Mouse (Mus musculus) adrenal gland, postnatal 36 days (tissue): Measurements from ENCODE around the gene Plekhg2. TPM values are rescaled to one million over a fixed set of nuclear protein-coding genes. Genes with fewer than 3 reads are reported as not detected.

Source experiments
- DNase-seq, 2 experiments: peaks; one replicate each; pipeline ENCODE4 v3.0.0; 2021; ENCODE audit warnings: mixed read lengths in 1 of 2
- total RNA-seq, 2 experiments: library from RNA; stranded (reverse); gene quantifications; 2 replicates each; pipeline ENCODE4 v1.2.3; 2021

Gene Plekhg2
- total RNA-seq, 2 experiments from 2014 or later, result 19.0 to 27.2 TPM

GRCm38 (mm10) chr7:28368276-28368920 is 4.0 kb downstream of the Plekhg2 start:
- DNase-seq, result no peak

- no peak for DNase-seq
Measured at GRCm38 (mm10) chr7:28367663-28368275, 4.6 kb downstream of the Plekhg2 start.

- DNase-seq, result no peak
Measured at GRCm38 (mm10) chr7:28362441-28363060, 9.8 kb downstream of the Plekhg2 start.

- no peak for DNase-seq
Measured at GRCm38 (mm10) chr7:28361647-28362341, 10.6 kb downstream of the Plekhg2 start.

GRCm38 (mm10) chr7:28360291-28360690 is 12.1 kb downstream of the Plekhg2 start:
- DNase-seq, result no peak

- DNase-seq, result no peak
Measured at GRCm38 (mm10) chr7:28359854-28360253, 12.5 kb downstream of the Plekhg2 start.

GRCm38 (mm10) chr7:28358431-28358830 is 14.0 kb downstream of the Plekhg2 start:
- no peak for DNase-seq

- DNase-seq, result peak; percentile 61 to 63
Measured at GRCm38 (mm10) chr7:28357984-28358383, 14.4 kb downstream of the Plekhg2 start.

GRCm38 (mm10) chr7:28356981-28357380 is 15.4 kb downstream of the Plekhg2 start:
- peak; percentile 45 to 52 for DNase-seq

- no peak for DNase-seq
Measured at GRCm38 (mm10) chr7:28355221-28355620, 17.2 kb downstream of the Plekhg2 start.

GRCm38 (mm10) chr7:28354596-28354995 is 17.8 kb downstream of the Plekhg2 start:
- DNase-seq, result no peak

GRCm38 (mm10) chr7:28354113-28354581 is 18.3 kb downstream of the Plekhg2 start:
- DNase-seq, result no peak

- no peak for DNase-seq
Measured at GRCm38 (mm10) chr7:28353267-28353666, 19.1 kb downstream of the Plekhg2 start.

- DNase-seq, result no peak
Measured at GRCm38 (mm10) chr7:28351676-28352191, 20.7 kb downstream of the Plekhg2 start.

- DNase-seq, result peak; percentile 98 to 99
Measured at GRCm38 (mm10) chr7:28350155-28350883, 22.1 kb downstream of the Plekhg2 start, which contains the start of gene Rps16. Rps16 (plus strand) TSS chr7:28350652.

- DNase-seq, result no peak
Measured at GRCm38 (mm10) chr7:28348601-28349000, 23.8 kb downstream of the Plekhg2 start.

GRCm38 (mm10) chr7:28347746-28348145 is 24.7 kb downstream of the Plekhg2 start:
- peak; percentile 81 to 86 for DNase-seq

GRCm38 (mm10) chr7:28344637-28345036 is 27.8 kb downstream of the Plekhg2 start:
- DNase-seq, result peak; percentile 71 to 73

GRCm38 (mm10) chr7:28341381-28341780 is 31.0 kb downstream of the Plekhg2 start:
- DNase-seq, result no peak

GRCm38 (mm10) chr7:28339213-28339917 is 33.0 kb downstream of the Plekhg2 start:
- peak; percentile 71 to 75 for DNase-seq
